Mouse (Mus musculus): ENCODE data around the gene Txnip. TPM values are rescaled to one million over a fixed set of nuclear protein-coding genes. Genes with fewer than 3 reads are reported as not detected.

Txnip gene
- polyA plus RNA-seq, 1 experiment from 2014 or later, result 57.9 TPM

- Histone ChIP-seq H3K9ac (ENCODE audit: low read length) (no peak overlapping the region), H3K9me3 (ENCODE audit: control insufficient read depth, low read length) (no peaks in the 10 kb centered on the region), H3K27me3 (ENCODE audit: control insufficient read depth, insufficient read depth, low read length) (no peaks in the 10 kb centered on the region), H3K4me1 (ENCODE audit: control insufficient read depth, insufficient read depth, low read length) (peaks cover 22% of the 10 kb centered on the region; the same call in 1 of the 2 replicates), H3K4me3 (ENCODE audit: low read depth, low read length) (no peak overlapping the region), H3K4me2 (ENCODE audit: low read depth, severe bottlenecking) (peak overlapping the region; percentile 75; the same call in 1 of the 2 replicates), H3K27ac (replicated peaks; ENCODE audit: low read depth, low read length) (no peak overlapping the region), H3K36me3 (ENCODE audit: control insufficient read depth, insufficient read depth, low read length) (peaks cover 8% of the 10 kb centered on the region)
- ATAC-seq (ENCODE audit: insufficient number of reproducible peaks, low FRiP score, low TSS enrichment, low read depth) (no peak), DNase-seq (ENCODE audit: low spot score) (no peak)
- 81% methylated on average over 9 of the region's 9 CpGs for WGBS
Measured at GRCm38 (mm10) chr3:96560881-96561668, 3.3 kb downstream of the Txnip start.

GRCm38 (mm10) chr3:96561946-96562681 lies 4.4 kb downstream of the Txnip start:
- H3K4me2 ChIP-seq (ENCODE audit: low read depth, severe bottlenecking), result no peak overlapping the region
- H3K36me3 ChIP-seq (ENCODE audit: control insufficient read depth, insufficient read depth, low read length), result peaks cover 8% of the 10 kb centered on the region
- DNase-seq (ENCODE audit: low spot score), result no peak
- WGBS, result 56% methylated on average over 10 of the region's 10 CpGs
- H3K9ac ChIP-seq (ENCODE audit: low read length), result no peak overlapping the region
- H3K27ac ChIP-seq (replicated peaks; ENCODE audit: low read depth, low read length), result no peak overlapping the region
- no peak overlapping the region for H3K4me3 ChIP-seq (ENCODE audit: low read depth, low read length)
- H3K4me1 ChIP-seq (ENCODE audit: control insufficient read depth, insufficient read depth, low read length), result peaks cover 16% of the 10 kb centered on the region; the same call in 1 of the 2 replicates
- no peak for ATAC-seq (ENCODE audit: insufficient number of reproducible peaks, low FRiP score, low TSS enrichment, low read depth)
- H3K27me3 ChIP-seq (ENCODE audit: control insufficient read depth, insufficient read depth, low read length), result no peaks in the 10 kb centered on the region
- no peaks in the 10 kb centered on the region for H3K9me3 ChIP-seq (ENCODE audit: control insufficient read depth, low read length)

GRCm38 (mm10) chr3:96563267-96563666 lies 5.5 kb downstream of the Txnip start:
- 96% methylated on average over 8 of the region's 8 CpGs for WGBS
- DNase-seq (ENCODE audit: low spot score), result no peak
- no peak for ATAC-seq (ENCODE audit: insufficient number of reproducible peaks, low FRiP score, low TSS enrichment, low read depth)
- Histone ChIP-seq H3K4me2 (ENCODE audit: low read depth, severe bottlenecking) (no peak overlapping the region), H3K27ac (replicated peaks; ENCODE audit: low read depth, low read length) (no peak overlapping the region), H3K27me3 (ENCODE audit: control insufficient read depth, insufficient read depth, low read length) (no peaks in the 10 kb centered on the region), H3K4me3 (ENCODE audit: low read depth, low read length) (no peak overlapping the region), H3K36me3 (ENCODE audit: control insufficient read depth, insufficient read depth, low read length) (peaks cover 8% of the 10 kb centered on the region), H3K9me3 (ENCODE audit: control insufficient read depth, low read length) (no peaks in the 10 kb centered on the region), H3K4me1 (ENCODE audit: control insufficient read depth, insufficient read depth, low read length) (peaks cover 15% of the 10 kb centered on the region; the same call in 1 of the 2 replicates), H3K9ac (ENCODE audit: low read length) (no peak overlapping the region)

GRCm38 (mm10) chr3:96563911-96564632 lies 6.3 kb downstream of the Txnip start:
- WGBS, result 61% methylated on average over 10 of the region's 10 CpGs
- Histone ChIP-seq H3K4me2 (ENCODE audit: low read depth, severe bottlenecking) (no peak overlapping the region), H3K36me3 (ENCODE audit: control insufficient read depth, insufficient read depth, low read length) (peaks cover 8% of the 10 kb centered on the region), H3K9me3 (ENCODE audit: control insufficient read depth, low read length) (no peaks in the 10 kb centered on the region), H3K9ac (ENCODE audit: low read length) (no peak overlapping the region; the same call in 1 of the 2 replicates), H3K27me3 (ENCODE audit: control insufficient read depth, insufficient read depth, low read length) (no peaks in the 10 kb centered on the region), H3K27ac (replicated peaks; ENCODE audit: low read depth, low read length) (no peak overlapping the region), H3K4me1 (ENCODE audit: control insufficient read depth, insufficient read depth, low read length) (peaks cover 15% of the 10 kb centered on the region; the same call in 1 of the 2 replicates), H3K4me3 (ENCODE audit: low read depth, low read length) (no peak overlapping the region)
- ATAC-seq (ENCODE audit: insufficient number of reproducible peaks, low FRiP score, low TSS enrichment, low read depth) (no peak), DNase-seq (ENCODE audit: low spot score) (no peak)

- H3K27ac ChIP-seq (replicated peaks; ENCODE audit: low read depth, low read length), result 0 out of 2 replicates have a peak overlapping the region, but pooled peaks have one; percentile 14
- DNase-seq (ENCODE audit: low spot score) (no peak), ATAC-seq (ENCODE audit: insufficient number of reproducible peaks, low FRiP score, low TSS enrichment, low read depth) (no peak)
- no peak overlapping the region; the same call in 1 of the 2 replicates for H3K9ac ChIP-seq (ENCODE audit: low read length)
- H3K4me2 ChIP-seq (ENCODE audit: low read depth, severe bottlenecking), result no peak overlapping the region
- WGBS, result 54% methylated on average over 7 of the region's 7 CpGs
- no peak overlapping the region for H3K4me3 ChIP-seq (ENCODE audit: low read depth, low read length)
- peaks cover 15% of the 10 kb centered on the region; the same call in 1 of the 2 replicates for H3K4me1 ChIP-seq (ENCODE audit: control insufficient read depth, insufficient read depth, low read length)
- no peaks in the 10 kb centered on the region for H3K27me3 ChIP-seq (ENCODE audit: control insufficient read depth, insufficient read depth, low read length)
- no peaks in the 10 kb centered on the region for H3K9me3 ChIP-seq (ENCODE audit: control insufficient read depth, low read length)
- H3K36me3 ChIP-seq (ENCODE audit: control insufficient read depth, insufficient read depth, low read length), result peaks cover 7% of the 10 kb centered on the region
Measured at GRCm38 (mm10) chr3:96564633-96565032, 6.9 kb downstream of the Txnip start.

- no peak for DNase-seq (ENCODE audit: low spot score)
- Histone ChIP-seq H3K27me3 (ENCODE audit: control insufficient read depth, insufficient read depth, low read length) (no peaks in the 10 kb centered on the region), H3K4me1 (ENCODE audit: control insufficient read depth, insufficient read depth, low read length) (peaks cover 15% of the 10 kb centered on the region; the same call in 1 of the 2 replicates), H3K9me3 (ENCODE audit: control insufficient read depth, low read length) (no peaks in the 10 kb centered on the region), H3K4me2 (ENCODE audit: low read depth, severe bottlenecking) (no peak overlapping the region), H3K36me3 (ENCODE audit: control insufficient read depth, insufficient read depth, low read length) (peaks cover 5% of the 10 kb centered on the region), H3K9ac (ENCODE audit: low read length) (no peak overlapping the region), H3K4me3 (ENCODE audit: low read depth, low read length) (no peak overlapping the region), H3K27ac (replicated peaks; ENCODE audit: low read depth, low read length) (no peak overlapping the region)
- no peak for ATAC-seq (ENCODE audit: insufficient number of reproducible peaks, low FRiP score, low TSS enrichment, low read depth)
- WGBS, result 86% methylated on average over 3 of the region's 3 CpGs
Measured at GRCm38 (mm10) chr3:96565105-96565504, 7.3 kb downstream of the Txnip start.

- H3K4me1 ChIP-seq (ENCODE audit: control insufficient read depth, insufficient read depth, low read length), result peaks cover 8% of the 10 kb centered on the region; the same call in 1 of the 2 replicates
- no peaks in the 10 kb centered on the region for H3K27me3 ChIP-seq (ENCODE audit: control insufficient read depth, insufficient read depth, low read length)
- H3K36me3 ChIP-seq (ENCODE audit: control insufficient read depth, insufficient read depth, low read length), result no peaks in the 10 kb centered on the region
- no peak overlapping the region for H3K4me2 ChIP-seq (ENCODE audit: low read depth, severe bottlenecking)
- no peak overlapping the region for H3K27ac ChIP-seq (replicated peaks; ENCODE audit: low read depth, low read length)
- no peak overlapping the region for H3K9ac ChIP-seq (ENCODE audit: low read length)
- H3K4me3 ChIP-seq (ENCODE audit: low read depth, low read length), result no peak overlapping the region
- no peaks in the 10 kb centered on the region for H3K9me3 ChIP-seq (ENCODE audit: control insufficient read depth, low read length)
- no peak for DNase-seq (ENCODE audit: low spot score)
- no peak for ATAC-seq (ENCODE audit: insufficient number of reproducible peaks, low FRiP score, low TSS enrichment, low read depth)
- 88% methylated on average over 8 of the region's 8 CpGs for WGBS
Measured at GRCm38 (mm10) chr3:96566661-96567450, 9.1 kb downstream of the Txnip start.
